Mouse (Mus musculus) ES-Bruce4 (cell line): Measurements from ENCODE around the gene H2-DMa.

Experiments
- CTCF ChIP-seq: IDR thresholded peaks from one replicate; pipeline ENCODE4 v1.8.1; 2011; ENCODE audit warnings: low read depth, low read length
- EP300 ChIP-seq: IDR thresholded peaks from 2 replicates; pipeline ENCODE4 v1.6.1; 2011; ENCODE audit warnings: low read depth, low read length; ENCODE audit not compliant: insufficient read depth
- POLR2A ChIP-seq: IDR thresholded peaks from one replicate; pipeline ENCODE4 v1.8.1; 2011; ENCODE audit warnings: low read length; ENCODE audit not compliant: insufficient read depth

DNA sequence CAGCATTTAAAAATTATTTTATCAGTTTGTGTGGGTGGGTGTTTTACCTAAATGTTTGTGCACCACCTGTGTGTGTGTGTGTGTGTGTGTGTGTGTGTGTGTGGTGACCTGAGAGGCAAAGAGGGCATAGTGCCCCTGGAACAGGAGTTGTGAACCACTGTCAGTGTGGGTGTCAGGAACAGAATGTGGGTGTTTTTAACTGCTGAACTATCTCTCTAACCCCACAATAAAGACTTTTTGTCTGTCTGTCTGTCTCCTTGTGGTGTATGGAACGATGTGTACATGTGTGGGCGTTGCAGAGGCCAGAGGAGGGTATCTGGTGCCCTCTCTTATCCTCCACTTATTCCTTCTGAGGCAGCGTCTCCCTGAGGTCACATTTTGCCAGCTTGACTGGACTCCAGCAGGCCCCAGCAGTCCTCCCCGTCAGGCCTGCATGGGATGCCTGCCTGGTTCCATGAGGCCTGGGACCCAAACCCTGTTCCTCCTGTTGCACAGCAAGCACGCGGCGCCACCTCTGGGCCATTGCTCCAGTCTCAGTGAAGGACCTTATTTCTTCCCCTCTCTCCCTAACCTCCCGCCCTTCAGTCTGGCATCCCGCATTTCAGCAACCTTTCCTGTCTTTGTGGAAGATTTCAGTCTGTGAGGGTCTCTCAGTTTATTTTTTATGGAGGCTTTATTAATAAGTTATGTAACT lies 45.0 kb downstream of the H2-DMa start:
- TF ChIP-seq CTCF, result peak; percentile 65
- no peak for TF ChIP-seq POLR2A
- TF ChIP-seq EP300, result no peak
